Mouse (Mus musculus): ENCODE data around the gene Nutm1. TPM values are rescaled to one million over a fixed set of nuclear protein-coding genes. Genes with fewer than 3 reads are reported as not detected.

Gene Nutm1
- polyA plus RNA-seq, 1 experiment from 2014 or later = not detected

DNA sequence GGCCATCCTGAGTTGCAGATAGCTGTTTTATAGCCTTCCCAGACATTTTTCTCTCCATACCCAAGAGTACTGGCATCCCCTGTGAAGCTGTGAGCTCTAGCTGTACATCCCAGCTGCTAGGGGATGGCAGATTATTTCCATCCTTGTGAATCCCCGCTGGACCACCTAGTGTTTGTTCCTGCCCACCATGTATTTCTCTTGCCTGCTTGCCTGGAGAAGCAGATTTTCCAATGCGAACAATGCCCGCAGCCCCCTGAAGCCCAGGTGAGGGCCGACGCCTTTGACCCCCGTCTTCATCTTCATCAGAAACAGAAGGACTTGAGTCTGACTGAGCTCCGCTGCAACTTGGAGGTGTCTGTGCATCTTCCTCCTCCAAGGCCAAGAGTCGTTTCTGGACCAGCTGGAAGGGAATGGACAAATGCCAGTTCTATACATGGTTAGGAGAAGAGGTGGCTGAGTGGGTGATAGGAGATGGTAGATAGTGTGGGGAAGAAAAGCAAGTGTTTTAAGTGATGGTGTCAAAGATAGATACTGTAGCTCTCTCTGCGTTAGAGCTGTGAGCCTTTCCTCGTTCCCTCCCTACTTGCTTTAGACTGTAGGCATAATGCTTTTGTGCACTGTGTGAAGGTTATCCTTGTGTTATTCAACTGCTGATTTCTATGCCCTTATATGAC is 9.2 kb downstream of the Nutm1 start:
- Histone ChIP-seq H3K4me1 (no peaks in the 10 kb centered on the region), H3K4me3 (no peak overlapping the region), H3K27me3 (no peaks in the 10 kb centered on the region), H3K9me3 (replicated peaks) (no peaks in the 10 kb centered on the region), H3K27ac (no peak overlapping the region), H3K4me2 (no peak overlapping the region), H3K9ac (no peak overlapping the region), H3K36me3 (ENCODE audit: poor library complexity, severe bottlenecking) (peaks cover 16% of the 10 kb centered on the region)
- 88% methylated on average over 10 of the region's 10 CpGs for WGBS
- ATAC-seq = no peak

DNA sequence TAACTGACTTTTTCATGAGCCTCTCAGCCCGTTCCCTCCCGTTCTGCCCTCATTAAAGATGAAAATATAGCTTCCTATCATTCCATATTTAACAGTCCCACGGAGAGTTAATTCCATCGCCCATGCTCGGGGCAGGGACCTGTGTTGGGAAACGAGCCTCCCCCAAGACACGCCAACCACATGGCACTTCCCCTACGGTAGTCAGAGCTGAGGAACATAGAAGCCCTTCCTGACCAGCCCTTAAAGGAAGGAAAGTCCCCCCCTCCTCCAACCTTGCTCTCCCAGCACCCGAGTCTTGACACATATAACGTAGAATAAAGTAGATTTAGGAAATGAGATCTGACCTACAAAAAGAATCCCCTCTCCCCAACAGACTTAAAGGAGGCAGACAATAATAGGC is 11.8 kb downstream of the Nutm1 start:
- H3K4me2 ChIP-seq = no peak overlapping the region
- no peaks in the 10 kb centered on the region for H3K4me1 ChIP-seq
- no peaks in the 10 kb centered on the region for H3K9me3 ChIP-seq (replicated peaks)
- H3K27me3 ChIP-seq = no peaks in the 10 kb centered on the region
- 90% methylated on average over 10 of the region's 10 CpGs for WGBS
- ATAC-seq = no peak
- no peak overlapping the region for H3K9ac ChIP-seq
- no peak overlapping the region for H3K27ac ChIP-seq
- H3K4me3 ChIP-seq = no peak overlapping the region
- peaks cover 28% of the 10 kb centered on the region for H3K36me3 ChIP-seq (ENCODE audit: poor library complexity, severe bottlenecking)

GRCm38 (mm10) chr2:112246193-112246592 is 12.9 kb downstream of the Nutm1 start:
- no peak overlapping the region for H3K4me2 ChIP-seq
- 95% methylated on average over 6 of the region's 6 CpGs for WGBS
- H3K36me3 ChIP-seq (ENCODE audit: poor library complexity, severe bottlenecking) = peaks cover 28% of the 10 kb centered on the region

DNA sequence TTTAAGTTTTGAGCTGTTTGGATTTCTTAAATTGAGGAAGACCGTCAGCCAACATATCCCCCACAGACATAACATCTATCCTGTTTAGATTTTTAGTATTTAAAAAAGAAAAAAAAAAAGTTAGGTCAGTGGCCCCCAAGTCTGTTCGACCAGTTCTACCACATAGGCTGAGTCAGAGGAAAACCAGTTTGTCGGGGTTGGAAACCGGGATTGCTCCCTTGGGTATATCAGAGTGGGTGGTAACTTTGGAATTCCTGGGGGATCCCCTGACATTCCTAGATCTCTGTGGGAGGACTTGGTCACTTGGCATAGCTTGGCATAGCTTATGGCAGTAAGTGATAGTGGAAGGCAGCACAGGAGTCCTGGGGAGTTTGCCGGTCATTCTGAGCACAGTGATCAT is 13.8 kb downstream of the Nutm1 start:
- no peak for ATAC-seq
- Histone ChIP-seq H3K4me2 (no peak overlapping the region), H3K9me3 (replicated peaks) (no peaks in the 10 kb centered on the region), H3K4me1 (peaks cover 9% of the 10 kb centered on the region), H3K4me3 (no peak overlapping the region), H3K27ac (no peak overlapping the region), H3K27me3 (no peaks in the 10 kb centered on the region), H3K9ac (no peak overlapping the region), H3K36me3 (ENCODE audit: poor library complexity, severe bottlenecking) (peaks cover 28% of the 10 kb centered on the region)
- WGBS = 92% methylated on average over 5 of the region's 5 CpGs

More at GRCm38 (mm10) chr2:112246193-112246592, 12.9 kb downstream of the Nutm1 start:
- ATAC-seq = no peak
- H3K4me1 ChIP-seq = no peaks in the 10 kb centered on the region
- no peaks in the 10 kb centered on the region for H3K27me3 ChIP-seq
- no peak overlapping the region for H3K4me3 ChIP-seq
- H3K9ac ChIP-seq = no peak overlapping the region
- H3K9me3 ChIP-seq (replicated peaks) = no peaks in the 10 kb centered on the region
- no peak overlapping the region for H3K27ac ChIP-seq

DNA sequence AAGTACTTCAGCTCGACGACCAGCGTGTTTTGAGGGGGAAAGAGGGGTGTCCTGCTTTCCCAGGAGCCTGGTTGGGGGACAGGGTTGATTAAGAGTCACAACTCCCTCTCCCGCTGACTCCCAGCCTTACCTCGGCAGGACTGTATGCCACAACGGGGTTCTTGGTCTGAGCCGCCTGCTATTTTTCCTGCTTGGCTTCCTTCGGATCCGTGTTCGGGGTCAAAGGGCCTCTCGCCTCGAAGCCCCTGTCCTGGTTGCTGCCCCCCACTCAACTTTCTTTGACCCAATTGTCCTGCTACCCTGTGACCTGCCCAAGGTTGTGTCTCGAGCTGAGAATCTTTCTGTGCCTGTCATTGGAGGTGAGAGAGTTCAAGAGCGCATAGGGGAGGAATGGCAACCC is 17.3 kb downstream of the Nutm1 start:
- H3K27me3 ChIP-seq = peaks cover 4% of the 10 kb centered on the region; the same call in 1 of the 2 replicates
- no peak for ATAC-seq
- no peak overlapping the region for H3K27ac ChIP-seq
- H3K9ac ChIP-seq = no peak overlapping the region
- H3K4me3 ChIP-seq = no peak overlapping the region
- no peaks in the 10 kb centered on the region for H3K9me3 ChIP-seq (replicated peaks)
- WGBS = 87% methylated on average over 14 of the region's 14 CpGs
- H3K36me3 ChIP-seq (ENCODE audit: poor library complexity, severe bottlenecking) = peaks cover 25% of the 10 kb centered on the region
- H3K4me1 ChIP-seq = peaks cover 13% of the 10 kb centered on the region
- H3K4me2 ChIP-seq = no peak overlapping the region

DNA sequence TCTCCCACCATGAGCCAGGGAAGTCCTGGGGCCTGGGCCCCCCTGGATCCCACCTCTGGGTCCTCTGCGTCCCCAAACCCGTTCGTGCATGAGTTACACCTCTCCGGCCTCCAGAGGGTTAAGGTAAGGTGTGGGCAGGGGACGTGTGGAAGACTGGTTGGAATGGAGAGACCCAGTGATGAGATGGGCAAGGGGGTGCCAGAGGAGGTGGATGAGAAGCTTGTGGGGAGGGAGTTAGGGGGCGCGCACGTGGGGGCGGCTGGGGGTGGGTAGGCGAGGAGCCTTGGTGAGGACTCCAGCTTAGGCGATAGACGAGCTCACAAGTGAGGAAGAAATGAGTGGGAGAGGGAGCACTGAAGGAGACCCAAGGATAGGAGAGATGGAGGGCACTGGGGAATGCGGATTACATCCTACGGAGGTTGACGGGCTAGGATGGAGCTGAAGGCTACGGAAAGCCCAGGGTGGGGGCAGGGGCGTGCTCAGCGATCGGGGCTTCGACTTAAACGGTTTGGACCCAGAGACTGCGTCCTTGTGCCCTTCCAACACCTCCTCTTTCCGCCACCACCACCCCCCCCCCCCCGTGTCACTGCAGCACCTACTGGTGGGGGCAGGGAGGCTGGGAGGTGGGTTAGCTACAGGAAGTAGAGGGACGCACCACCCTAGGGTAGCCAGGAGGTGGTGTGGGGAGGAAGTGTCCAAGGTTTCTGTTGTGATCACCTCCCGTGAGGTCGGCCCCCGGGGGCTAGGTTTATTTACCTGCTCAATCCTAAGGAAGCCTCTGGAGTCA is 19.0 kb downstream of the Nutm1 start:
- H3K27me3 ChIP-seq = peaks cover 4% of the 10 kb centered on the region; the same call in 1 of the 2 replicates
- H3K27ac ChIP-seq = peak overlapping the region; percentile 95
- H3K9me3 ChIP-seq (replicated peaks) = no peaks in the 10 kb centered on the region
- ATAC-seq = peak; percentile 71
- peak overlapping the region; percentile 77 for H3K4me3 ChIP-seq
- H3K4me2 ChIP-seq = peak overlapping the region; percentile 82
- under 1% methylated on average over 19 of the region's 28 CpGs for WGBS
- H3K9ac ChIP-seq = peak overlapping the region; percentile 89
- peaks cover 13% of the 10 kb centered on the region for H3K4me1 ChIP-seq
- peaks cover 12% of the 10 kb centered on the region for H3K36me3 ChIP-seq (ENCODE audit: poor library complexity, severe bottlenecking)

DNA sequence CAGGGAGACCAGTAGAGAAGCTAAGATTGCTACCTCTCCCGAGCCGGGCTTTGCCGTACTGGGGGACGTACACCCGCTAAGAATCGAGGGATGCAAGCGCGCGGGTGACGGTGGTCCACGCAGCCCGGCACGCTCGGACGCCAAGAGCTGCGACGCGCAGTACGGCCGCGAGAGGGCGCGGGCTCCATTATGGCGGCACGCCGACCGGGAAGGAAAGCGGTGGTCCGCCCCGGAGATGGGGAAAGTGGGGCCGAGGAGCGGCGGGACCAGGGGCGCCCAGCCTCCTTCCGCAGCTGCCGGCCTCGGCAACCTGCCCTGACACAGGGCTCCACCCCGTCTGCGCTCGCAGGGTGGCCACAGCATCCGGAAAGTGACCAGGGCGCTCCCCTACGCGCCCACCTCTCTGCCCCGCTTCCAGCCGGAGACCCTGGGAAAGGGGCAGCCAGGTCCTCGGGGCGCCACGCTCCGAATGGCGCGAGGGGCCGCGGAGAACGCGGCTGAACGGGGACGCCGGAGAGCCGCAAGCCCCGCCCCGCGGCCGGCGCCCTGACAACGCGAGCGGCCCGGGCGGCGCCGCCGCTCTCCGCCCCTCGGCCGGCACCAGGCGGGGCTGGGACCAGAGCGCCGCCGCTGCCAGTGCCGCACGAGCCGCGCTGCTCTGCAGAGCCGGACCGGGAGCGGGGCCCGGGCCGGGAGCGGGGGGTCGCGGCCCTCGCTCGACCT is 19.7 kb downstream of the Nutm1 start, which contains the start of gene Lpcat4:
Lpcat4 (plus strand) TSS at position 257 of the 723 bp plus-strand sequence.
- peak within 1 kb of the TSS; percentile 82 for H3K4me2 ChIP-seq
- H3K9ac ChIP-seq = peak within 1 kb of the TSS; percentile 89
- peaks cover 13% of the 10 kb centered on the region for H3K4me1 ChIP-seq
- ATAC-seq = peak; percentile 92
- under 1% methylated on average over 83 of the region's 94 CpGs for WGBS
- H3K36me3 ChIP-seq (ENCODE audit: poor library complexity, severe bottlenecking) = peaks cover 9% of the 10 kb centered on the region
- H3K27ac ChIP-seq = peak within 1 kb of the TSS; percentile 95
- H3K4me3 ChIP-seq = peak within 1 kb of the TSS; percentile 77
- peaks cover 4% of the 10 kb centered on the region; the same call in 1 of the 2 replicates for H3K27me3 ChIP-seq
- H3K9me3 ChIP-seq (replicated peaks) = no peaks in the 10 kb centered on the region

DNA sequence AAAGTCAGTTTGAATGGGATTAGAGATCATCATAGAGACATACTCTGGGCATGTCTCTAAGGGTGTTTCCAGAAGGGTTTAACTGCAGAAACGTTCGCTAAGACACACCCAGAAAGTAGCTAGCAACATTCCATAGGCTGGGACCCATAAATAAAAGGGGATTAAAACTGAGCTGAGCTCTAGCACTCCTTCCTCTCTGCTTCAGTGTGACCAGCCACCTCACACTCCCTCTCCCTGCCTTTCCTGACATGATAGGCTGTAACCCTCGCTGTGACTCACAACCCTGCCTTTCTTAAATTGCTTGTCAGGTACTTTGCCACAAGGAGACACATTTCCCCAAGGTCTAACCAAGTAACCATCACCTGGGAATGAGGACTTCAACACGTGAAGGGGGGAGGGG is 21.1 kb downstream of the Nutm1 start:
- no peak overlapping the region for H3K9ac ChIP-seq
- peaks cover 13% of the 10 kb centered on the region for H3K4me1 ChIP-seq
- H3K36me3 ChIP-seq (ENCODE audit: poor library complexity, severe bottlenecking) = no peaks in the 10 kb centered on the region
- H3K27ac ChIP-seq = no peak overlapping the region
- 18% methylated on average over 4 of the region's 4 CpGs for WGBS
- ATAC-seq = no peak
- no peak overlapping the region for H3K4me2 ChIP-seq
- H3K27me3 ChIP-seq = peaks cover 4% of the 10 kb centered on the region; the same call in 1 of the 2 replicates
- H3K9me3 ChIP-seq (replicated peaks) = no peaks in the 10 kb centered on the region
- no peak overlapping the region for H3K4me3 ChIP-seq

DNA sequence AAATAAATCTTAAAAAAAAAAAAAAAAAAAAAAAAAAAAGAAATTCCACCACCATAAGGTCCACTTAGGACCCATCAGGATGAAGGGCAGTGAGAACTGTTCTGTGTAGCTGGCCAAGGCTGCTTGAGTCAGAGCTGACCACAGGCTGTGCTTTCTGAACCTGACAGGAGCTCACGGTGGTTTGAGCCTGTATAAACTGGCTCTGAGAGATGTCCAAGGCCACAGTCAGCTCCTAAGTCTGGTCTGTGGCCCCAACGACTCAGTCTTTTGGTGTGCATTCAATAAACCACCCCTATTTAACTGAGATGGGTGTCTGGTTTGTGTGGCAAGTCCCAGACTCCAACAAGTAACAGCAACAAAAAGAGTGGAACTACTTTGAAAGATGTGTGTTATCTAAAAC is 22.5 kb downstream of the Nutm1 start:
- WGBS = 90% methylated on average over 2 of the region's 2 CpGs
- no peak overlapping the region for H3K4me3 ChIP-seq
- H3K4me2 ChIP-seq = no peak overlapping the region
- H3K9me3 ChIP-seq (replicated peaks) = no peaks in the 10 kb centered on the region
- no peak overlapping the region for H3K27ac ChIP-seq
- peaks cover 4% of the 10 kb centered on the region; the same call in 1 of the 2 replicates for H3K27me3 ChIP-seq
- H3K4me1 ChIP-seq = peaks cover 13% of the 10 kb centered on the region
- no peak for ATAC-seq
- H3K36me3 ChIP-seq (ENCODE audit: poor library complexity, severe bottlenecking) = no peaks in the 10 kb centered on the region
- no peak overlapping the region for H3K9ac ChIP-seq

DNA sequence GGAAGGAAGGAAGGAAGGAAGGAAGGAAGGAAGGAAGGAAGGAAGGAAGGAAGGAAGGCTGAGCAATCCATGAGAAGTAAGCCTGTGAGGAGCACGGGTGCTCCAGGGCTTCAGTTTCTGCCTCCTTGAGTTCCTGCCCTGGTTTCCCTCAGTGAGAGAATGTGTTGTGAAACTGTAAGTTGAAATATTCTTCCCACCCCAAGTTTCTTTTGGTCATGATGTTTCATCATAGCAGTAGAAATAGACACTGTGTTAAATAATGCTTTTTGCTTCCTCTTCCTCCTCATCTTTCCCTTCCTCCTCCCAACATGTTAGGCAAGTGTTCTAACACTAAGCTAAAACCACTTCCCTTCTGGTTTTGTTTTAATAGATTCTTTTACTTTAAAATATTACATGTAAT is 26.5 kb downstream of the Nutm1 start:
- Histone ChIP-seq H3K4me3 (no peak overlapping the region), H3K4me1 (no peaks in the 10 kb centered on the region), H3K4me2 (no peak overlapping the region), H3K27me3 (no peaks in the 10 kb centered on the region), H3K27ac (no peak overlapping the region), H3K36me3 (ENCODE audit: poor library complexity, severe bottlenecking) (no peaks in the 10 kb centered on the region), H3K9me3 (replicated peaks) (no peaks in the 10 kb centered on the region), H3K9ac (no peak overlapping the region)
- ATAC-seq = no peak
- 84% methylated on average over 1 of the region's 1 CpGs for WGBS

DNA sequence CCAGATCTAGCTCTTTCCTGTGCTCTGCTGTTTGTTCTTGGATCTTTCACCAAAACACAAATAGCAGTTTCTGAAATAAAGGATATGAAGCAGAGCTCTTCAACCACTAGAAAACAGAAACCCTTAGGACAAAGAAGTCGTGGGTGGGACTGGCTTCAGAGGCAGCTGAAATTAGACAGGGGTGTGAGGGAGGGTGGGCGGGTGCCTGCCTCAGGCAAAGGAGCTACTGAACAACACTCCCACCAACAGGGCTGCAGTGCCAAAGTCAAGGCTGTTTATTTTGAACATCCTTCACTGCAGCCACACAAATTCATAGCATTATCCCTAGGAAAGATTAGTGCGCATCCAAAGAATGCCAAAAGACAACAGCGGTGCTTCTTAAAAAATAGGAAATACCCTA is 34.7 kb downstream of the Nutm1 start:
- 71% methylated on average over 4 of the region's 4 CpGs for WGBS
- H3K27ac ChIP-seq = no peak overlapping the region
- no peaks in the 10 kb centered on the region for H3K36me3 ChIP-seq (ENCODE audit: poor library complexity, severe bottlenecking)
- H3K9me3 ChIP-seq (replicated peaks) = no peaks in the 10 kb centered on the region
- no peak overlapping the region for H3K9ac ChIP-seq
- no peaks in the 10 kb centered on the region for H3K4me1 ChIP-seq
- ATAC-seq = no peak
- H3K4me3 ChIP-seq = no peak overlapping the region
- no peaks in the 10 kb centered on the region for H3K27me3 ChIP-seq
- no peak overlapping the region for H3K4me2 ChIP-seq

DNA sequence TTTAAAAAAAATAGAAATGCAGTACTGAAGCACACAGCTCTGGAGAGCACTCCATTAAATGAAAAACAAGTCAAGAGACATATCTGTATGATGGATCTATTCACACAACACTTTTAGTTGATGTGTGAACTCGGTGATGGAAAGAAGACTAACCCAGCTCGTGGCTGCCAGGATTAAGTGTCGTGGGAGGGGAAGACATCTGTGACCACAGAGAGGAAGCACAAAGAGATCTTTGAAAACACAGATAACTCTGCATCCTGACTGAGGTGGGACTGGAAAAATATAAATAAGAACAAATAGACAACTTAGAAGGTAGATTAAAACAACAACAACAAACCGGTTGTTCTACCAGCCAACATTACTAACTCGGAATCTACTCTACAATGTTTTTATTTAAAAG is 36.5 kb downstream of the Nutm1 start:
- Histone ChIP-seq H3K36me3 (ENCODE audit: poor library complexity, severe bottlenecking) (no peaks in the 10 kb centered on the region), H3K27ac (no peak overlapping the region), H3K27me3 (no peaks in the 10 kb centered on the region), H3K4me3 (no peak overlapping the region), H3K4me1 (no peaks in the 10 kb centered on the region), H3K4me2 (no peak overlapping the region), H3K9ac (no peak overlapping the region), H3K9me3 (replicated peaks) (no peaks in the 10 kb centered on the region)
- ATAC-seq = no peak
- WGBS = 76% methylated on average over 5 of the region's 5 CpGs
